8 mouse cellular contexts compared by ENCODE assay signal in genomic region chr15:7810556-7811252, GRCm38 (mm10). TPM values are rescaled to one million over a fixed set of nuclear protein-coding genes. Genes with fewer than 3 reads are reported as not detected.
DNase-seq lines count a peak whose midpoint lies in the region; ATAC-seq and TF ChIP-seq lines count a peak whose summit lies in the region.

Gdnf (plus strand) TSS chr15:7810846.

- H3K9me3 ChIP-seq in liver, embryonic 14.5 days (ENCODE audit: control insufficient read depth, low read length), result no peaks in the 10 kb centered on the region

- H3K27ac ChIP-seq in thymus, adult 2 months (ENCODE audit: control insufficient read depth, insufficient read depth, low read length), result no peak within 1 kb of the TSS
- H3K27ac ChIP-seq in liver, embryonic 14.5 days, result no peak within 1 kb of the TSS

- no peak within 1 kb of the TSS for H3K9ac ChIP-seq in liver, embryonic 14.5 days (replicated peaks)

- TF ChIP-seq EP300 in liver, embryonic 14.5 days (IDR thresholded peaks at IDR 0.05; ENCODE audit: low read depth), result no peak

- DNase-seq in adrenal gland, postnatal 36 days, result peak; percentile 19 to 23
- no peak for DNase-seq in adrenal gland, adult 18-20 months (ENCODE audit: low spot score in 2 of 2)
- DNase-seq in thymus, adult 2 months, result no peak
- no peak for DNase-seq in thymus, postnatal 0 days (ENCODE audit: low spot score)
- peak; percentile 8 to 17 for DNase-seq in heart, postnatal 36 days
- no peak for DNase-seq in liver, embryonic 14.5 days (ENCODE audit: low read depth in 3 of 3, low spot score in 3 of 3)
- peak; percentile 36 for DNase-seq in right cerebral cortex, postnatal 14 days

- TF ChIP-seq POLR2A in thymus, adult 2 months (IDR thresholded peaks at IDR 0.05; ENCODE audit: control insufficient read depth, extremely low read depth, insufficient read depth, low read length, poor library complexity), result no peak

- TF ChIP-seq CTCF in thymus, adult 2 months (IDR thresholded peaks at IDR 0.05; ENCODE audit: borderline replicate concordance, control insufficient read depth, extremely low read depth, insufficient read depth, low read length, poor library complexity), result no peak
- TF ChIP-seq CTCF in liver, embryonic 14.5 days (IDR thresholded peaks at IDR 0.05; ENCODE audit: low read depth), result no peak

- ATAC-seq in liver, embryonic 14.5 days (ENCODE audit: insufficient read depth), result no peak
- ATAC-seq in CD4-positive, CD25-positive, alpha-beta regulatory T cell, adult 4 months, result no peak

- H3K4me3 ChIP-seq in thymus, adult 2 months (ENCODE audit: control insufficient read depth, insufficient read depth, low read length), result 0 out of 2 replicates have a peak within 1 kb of the TSS, but pooled peaks have one; percentile 4
- H3K4me3 ChIP-seq in liver, embryonic 14.5 days (ENCODE audit: insufficient read depth in 1 of 2, low read depth in 2 of 2, low read length in 2 of 2), result peak within 1 kb of the TSS in 1 of 2 experiments; percentile 34; a peak in 2 of 4 replicates

- intact Hi-C loops in heart, postnatal 36 days (cut with DNase I), result loop anchor here (5.0 to 10.0 kb wide), 3 partner anchors 93 to 333 kb away; no protein-coding TSS in a partner anchor

- no peaks in the 10 kb centered on the region for H3K4me1 ChIP-seq in thymus, adult 2 months (replicated peaks; ENCODE audit: control insufficient read depth, insufficient read depth, low read length)
- H3K4me1 ChIP-seq in liver, embryonic 14.5 days (replicated peaks; ENCODE audit: control insufficient read depth in 2 of 2, insufficient read depth in 2 of 2, low read length in 1 of 2), result no peaks in the 10 kb centered on the region

- H3K4me2 ChIP-seq in liver, embryonic 14.5 days (ENCODE audit: low read depth), result peak within 1 kb of the TSS; percentile 23

- no peaks in the 10 kb centered on the region for H3K36me3 ChIP-seq in thymus, adult 2 months (ENCODE audit: control insufficient read depth, insufficient read depth, low read length)
- no peaks in the 10 kb centered on the region for H3K36me3 ChIP-seq in liver, embryonic 14.5 days (replicated peaks; ENCODE audit: control insufficient read depth, insufficient read depth, low read depth)

- WGBS in thymus, adult 2 months, result 5% methylated on average over 73 of the region's 73 CpGs
- under 1% methylated on average over 73 of the region's 73 CpGs for WGBS in liver, embryonic 14.5 days (ENCODE audit: insufficient replicate concordance)

- peaks cover 18% of the 10 kb centered on the region for H3K27me3 ChIP-seq in thymus, adult 2 months (ENCODE audit: control insufficient read depth, insufficient read depth, low read length)
- peaks cover 87% of the 10 kb centered on the region for H3K27me3 ChIP-seq in liver, embryonic 14.5 days (ENCODE audit: control insufficient read depth, insufficient read depth, low read length)

RNA-seq across cellular contexts. Expression of gene Gdnf, which starts in this region (rescaled TPM):
- total RNA-seq in adrenal gland, postnatal 36 days (2021), result under 1 TPM; 0.13 to 0.20 TPM
- total RNA-seq in adrenal gland, adult 18-20 months (2021), result under 1 TPM; 0.22 to 0.43 TPM
- 0.15 and 0.35 TPM in 2 replicates for polyA plus RNA-seq in thymus, adult 2 months (2012; rRNA removed)
- polyA plus RNA-seq in thymus, postnatal 0 days (2015; fragmentation: Nextera tagmentation; extraction: Ambion mirVana), result 0.10 and 0.16 TPM in 2 replicates
- under 1 TPM; 0.49 to 0.67 TPM for total RNA-seq in heart, postnatal 36 days (2021)
- 0.01 and 0.06 TPM in 2 replicates for polyA plus RNA-seq in liver, embryonic 14.5 days (2012; rRNA removed)
- 0.06 TPM in 1 of 2 replicates, not detected in the other for polyA plus RNA-seq in liver, embryonic 14.5 days (2014; fragmentation: Nextera tagmentation; extraction: Ambion mirVana)
- polyA plus RNA-seq in CD4-positive, CD25-positive, alpha-beta regulatory T cell, adult 4 months (2017; shearing (Covaris generic)), result not detected

Comparison
In these comparisons a context has a peak if more than half of its experiments do, and no peak if none do; other contexts are left out.
1. Peak in DNase-seq in adrenal gland, postnatal 36 days; RNA of the gene not detected or under 1 TPM.
2. Peak in DNase-seq in heart, postnatal 36 days; RNA of the gene not detected or under 1 TPM.